Mouse (Mus musculus) hindbrain, embryonic 10.5 days (tissue): ENCODE measurements around the gene Haus7. TPM values are rescaled to one million over a fixed set of nuclear protein-coding genes. Genes with fewer than 3 reads are reported as not detected.

ENCODE experiments used
- polyA plus RNA-seq: library from polyadenylated mRNA; unstranded; fragments of >200 nt; fragmentation: Nextera tagmentation; extraction: Ambion mirVana; gene quantifications from 2 replicates; pipeline ENCODE4 v1.2.1, GENCODE M21; 2016

The Haus7 gene
- polyA plus RNA-seq, 1 experiment from 2014 or later, result 79.7 TPM

Other genes with a start within 250 kb of the Haus7 start
- gene Xlr4b, start 244.7 kb downstream of the Haus7 start, polyA plus RNA-seq, result 0.45 and 0.68 TPM in 2 replicates
- gene F8a, start 230.8 kb downstream of the Haus7 start, polyA plus RNA-seq, result 14.1 and 19.8 TPM in 2 replicates
- gene Xlr4c, start 215.9 kb downstream of the Haus7 start, polyA plus RNA-seq, result 0.27 TPM in 1 of 2 replicates, not detected in the other
- gene Xlr3c, start 193.7 kb downstream of the Haus7 start, polyA plus RNA-seq, result 0.20 and 0.30 TPM in 2 replicates
- gene Xlr5a, start 166.1 kb downstream of the Haus7 start, polyA plus RNA-seq, result not detected in 2 replicates
- not detected in 2 replicates for gene Xlr5c, start 166.1 kb downstream of the Haus7 start, polyA plus RNA-seq
- not detected in 2 replicates for gene Gm45015, start 122.2 kb downstream of the Haus7 start, polyA plus RNA-seq
- gene Zfp275, start 116.4 kb downstream of the Haus7 start, polyA plus RNA-seq, result 12.6 and 13.4 TPM in 2 replicates
- not detected in 2 replicates for gene Gm18336, start 60.3 kb downstream of the Haus7 start, polyA plus RNA-seq
- gene Zfp92, start 47.9 kb downstream of the Haus7 start, polyA plus RNA-seq, result 0.10 and 0.17 TPM in 2 replicates
- 0.16 TPM in 1 of 2 replicates, not detected in the other for gene Trex2, start 23.7 kb downstream of the Haus7 start, polyA plus RNA-seq
- gene Bgn, start 24.6 kb upstream of the Haus7 start, polyA plus RNA-seq, result 17.0 and 24.3 TPM in 2 replicates
- 0.21 and 0.42 TPM in 2 replicates for gene Atp2b3, start 44.0 kb upstream of the Haus7 start, polyA plus RNA-seq
- 32.9 and 49.2 TPM in 2 replicates for gene Dusp9, start 180.4 kb upstream of the Haus7 start, polyA plus RNA-seq
- gene Pnck, start 201.1 kb upstream of the Haus7 start, polyA plus RNA-seq, result 7.6 and 12.9 TPM in 2 replicates
- 5.0 and 5.6 TPM in 2 replicates for gene Slc6a8, start 214.1 kb upstream of the Haus7 start, polyA plus RNA-seq